Comparison of ENCODE assay signal across 8 mouse cellular contexts in the genomic region with DNA sequence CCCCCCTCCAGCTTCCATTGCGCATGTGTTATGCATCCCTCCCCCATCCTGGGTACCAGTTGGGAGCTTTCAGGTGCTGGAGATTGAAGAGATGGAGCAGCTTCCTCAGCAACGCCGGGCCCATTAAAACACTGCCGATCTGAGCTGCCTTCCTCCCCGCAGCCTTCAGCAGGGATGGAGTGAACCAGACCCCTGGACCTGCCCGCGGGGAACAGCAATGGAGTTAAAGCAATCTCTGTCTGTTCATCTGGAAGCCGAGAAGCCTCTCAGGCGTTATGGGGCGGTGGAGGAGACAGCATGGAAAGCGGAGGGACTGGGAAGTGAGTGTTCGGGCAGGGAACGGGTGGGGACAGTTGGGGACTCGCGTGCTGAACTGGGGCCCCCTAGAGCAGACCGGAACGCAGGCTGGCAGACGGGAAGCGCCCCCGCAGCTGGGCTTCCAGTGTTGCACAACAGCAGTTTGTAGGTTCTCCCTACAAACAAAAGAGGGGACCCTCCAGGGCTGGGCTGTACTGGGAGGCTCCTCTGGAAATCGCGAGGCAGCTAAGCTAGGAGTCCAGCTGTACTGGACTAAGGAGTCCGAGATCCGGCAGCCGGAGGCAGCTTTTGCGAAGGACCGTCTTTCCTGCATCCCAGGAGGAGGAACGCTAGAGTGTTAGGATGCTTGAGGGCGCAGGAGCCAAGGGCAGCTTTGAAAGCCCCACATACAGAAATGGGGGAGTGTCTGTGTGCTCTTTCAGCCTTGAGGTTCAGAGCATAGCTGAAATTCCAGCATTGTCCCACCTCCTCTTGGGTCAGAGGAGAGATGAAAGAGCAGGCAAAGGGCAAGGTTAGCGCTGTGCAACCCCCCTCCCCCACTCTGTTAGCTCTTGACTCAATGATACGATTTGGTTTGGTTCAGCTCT. TPM values are rescaled to one million over a fixed set of nuclear protein-coding genes. Genes with fewer than 3 reads are reported as not detected.
DNase-seq lines count a peak whose midpoint lies in the region; ATAC-seq and TF ChIP-seq lines count a peak whose summit lies in the region.

A gene (plus strand): TSS at position 31 of the 905 bp plus-strand sequence.
A gene (minus strand): TSS at position 315 of the 905 bp plus-strand sequence.

- WGBS in embryonic facial prominence, embryonic 14.5 days = under 1% methylated on average over 31 of the region's 31 CpGs
- WGBS in hindbrain, embryonic 15.5 days = under 1% methylated on average over 31 of the region's 31 CpGs
- under 1% methylated on average over 31 of the region's 31 CpGs for WGBS in midbrain, embryonic 15.5 days

- TF ChIP-seq CTCF in CH12.LX (conservative IDR thresholded peaks at IDR 0.05 in 1 of 2, IDR thresholded peaks at IDR 0.05 in 1 of 2; ENCODE audit: low read depth in 2 of 2, low read length in 2 of 2) = no peak

- peak within 1 kb of the TSS; percentile 16 for H3K4me2 ChIP-seq in CH12.LX (ENCODE audit: insufficient read depth, low read depth, poor library complexity, severe bottlenecking)
- H3K4me2 ChIP-seq in embryonic facial prominence, embryonic 14.5 days (ENCODE audit: low read depth, low read length) = peak within 1 kb of the TSS; percentile 66
- H3K4me2 ChIP-seq in hindbrain, embryonic 15.5 days = peak within 1 kb of the TSS; percentile 72
- peak within 1 kb of the TSS; percentile 59 for H3K4me2 ChIP-seq in midbrain, embryonic 15.5 days

- DNase-seq in CH12.LX (ENCODE audit: extremely low read depth) = no peak
- DNase-seq in adrenal gland, postnatal 25 days = peak; percentile 2
- peak; percentile 11 for DNase-seq in embryonic facial prominence, embryonic 14.5 days (ENCODE audit: low spot score)
- DNase-seq in left cerebral cortex, postnatal 10 days (ENCODE audit: extremely low spot score in 1 of 2, low spot score in 2 of 2) = peak; percentile 47 to 59
- DNase-seq in natural killer cell, adult 2 months (ENCODE audit: low spot score in 2 of 2) = no peak

- peak; percentile 77 for ATAC-seq in embryonic facial prominence, embryonic 14.5 days (ENCODE audit: low read depth)
- ATAC-seq in hindbrain, embryonic 15.5 days (ENCODE audit: low FRiP score, low read depth) = peak; percentile 92
- peak; percentile 92 for ATAC-seq in midbrain, embryonic 15.5 days (replicated peaks)
- no peak for ATAC-seq in erythroid progenitor cell, adult 5-6 weeks (replicated peaks; ENCODE audit: low FRiP score, poor library complexity, severe bottlenecking)

- in situ Hi-C loops in CH12.LX (cut with MboI; ENCODE audit: low pct_ligation_motif_present, low pct_unique_long_range_greater_than_20kb, low sequenced_read_pairs) = no loop called here

- no peak within 1 kb of the TSS for H3K9ac ChIP-seq in CH12.LX (ENCODE audit: insufficient read depth, low read depth)
- H3K9ac ChIP-seq in embryonic facial prominence, embryonic 14.5 days (ENCODE audit: low read depth, low read length) = peak within 1 kb of the TSS; percentile 53
- peak within 1 kb of the TSS; percentile 75 for H3K9ac ChIP-seq in hindbrain, embryonic 15.5 days
- peak within 1 kb of the TSS; percentile 84 for H3K9ac ChIP-seq in midbrain, embryonic 15.5 days

- TF ChIP-seq EP300 in CH12.LX (IDR thresholded peaks at IDR 0.05; ENCODE audit: low read length) = no peak

- no peaks in the 10 kb centered on the region for H3K4me1 ChIP-seq in CH12.LX (ENCODE audit: control insufficient read depth in 1 of 2, insufficient read depth in 2 of 2)
- no peaks in the 10 kb centered on the region for H3K4me1 ChIP-seq in embryonic facial prominence, embryonic 14.5 days (ENCODE audit: control insufficient read depth, insufficient read depth, low read length)
- peaks cover 23% of the 10 kb centered on the region for H3K4me1 ChIP-seq in hindbrain, embryonic 15.5 days (replicated peaks)
- H3K4me1 ChIP-seq in midbrain, embryonic 15.5 days = peaks cover 18% of the 10 kb centered on the region

- dilution Hi-C loops in CH12.LX (cut with MboI; ENCODE audit: extremely low pct_ligation_motif_present, extremely low pct_unique_long_range_greater_than_20kb, low sequenced_read_pairs) = no loop called here

- H3K9me3 ChIP-seq in CH12.LX (replicated peaks; ENCODE audit: low read length) = no peaks in the 10 kb centered on the region
- no peaks in the 10 kb centered on the region for H3K9me3 ChIP-seq in embryonic facial prominence, embryonic 14.5 days (ENCODE audit: control insufficient read depth, low read length)
- H3K9me3 ChIP-seq in hindbrain, embryonic 15.5 days = no peaks in the 10 kb centered on the region
- no peaks in the 10 kb centered on the region for H3K9me3 ChIP-seq in midbrain, embryonic 15.5 days

- intact Hi-C loops in left cerebral cortex, postnatal 10 days (cut with DNase I) = loop anchor here (5.0 to 10.0 kb wide), 2 partner anchors 78 to 95 kb away; no protein-coding TSS in a partner anchor

- H3K79me2 ChIP-seq in CH12.LX (replicated peaks; ENCODE audit: control insufficient read depth, extremely low read depth, insufficient read depth, poor library complexity, severe bottlenecking) = no peaks in the 10 kb centered on the region

- H3K27me3 ChIP-seq in CH12.LX (replicated peaks) = no peaks in the 10 kb centered on the region
- no peaks in the 10 kb centered on the region for H3K27me3 ChIP-seq in embryonic facial prominence, embryonic 14.5 days (replicated peaks; ENCODE audit: control insufficient read depth, insufficient read depth, low read length)
- H3K27me3 ChIP-seq in hindbrain, embryonic 15.5 days = no peaks in the 10 kb centered on the region
- no peaks in the 10 kb centered on the region for H3K27me3 ChIP-seq in midbrain, embryonic 15.5 days (replicated peaks)

- H3K36me3 ChIP-seq in CH12.LX (replicated peaks in 1 of 2; ENCODE audit: control insufficient read depth in 1 of 2, insufficient read depth in 1 of 2, low read length in 1 of 2) = no peaks in the 10 kb centered on the region
- no peaks in the 10 kb centered on the region for H3K36me3 ChIP-seq in embryonic facial prominence, embryonic 14.5 days (ENCODE audit: control insufficient read depth, insufficient read depth, low read length)
- H3K36me3 ChIP-seq in hindbrain, embryonic 15.5 days = no peaks in the 10 kb centered on the region
- no peaks in the 10 kb centered on the region for H3K36me3 ChIP-seq in midbrain, embryonic 15.5 days (replicated peaks)

- H3K27ac ChIP-seq in CH12.LX (ENCODE audit: insufficient read depth, low read depth) = no peak within 1 kb of the TSS
- 0 out of 2 replicates have a peak within 1 kb of the TSS, but pooled peaks have one; percentile 12 for H3K27ac ChIP-seq in embryonic facial prominence, embryonic 14.5 days (replicated peaks; ENCODE audit: low read depth, low read length)
- peak within 1 kb of the TSS; percentile 95 for H3K27ac ChIP-seq in hindbrain, embryonic 15.5 days (replicated peaks)
- H3K27ac ChIP-seq in midbrain, embryonic 15.5 days = peak within 1 kb of the TSS; percentile 93

- TF ChIP-seq RAD21 in CH12.LX (IDR thresholded peaks at IDR 0.05; ENCODE audit: low read depth, low read length) = no peak

- no peak within 1 kb of the TSS for H3K4me3 ChIP-seq in CH12.LX (replicated peaks in 1 of 3; ENCODE audit: low read depth in 2 of 3, low read length in 2 of 3, poor library complexity in 1 of 3)
- peak within 1 kb of the TSS; percentile 39 for H3K4me3 ChIP-seq in embryonic facial prominence, embryonic 14.5 days (ENCODE audit: low read depth, low read length)
- H3K4me3 ChIP-seq in hindbrain, embryonic 15.5 days = peak within 1 kb of the TSS; percentile 78
- peak within 1 kb of the TSS; percentile 58 for H3K4me3 ChIP-seq in midbrain, embryonic 15.5 days

- no peak for TF ChIP-seq POLR2A in CH12.LX (IDR thresholded peaks at IDR 0.05; ENCODE audit: low read depth, low read length)

TF ChIP-seq in CH12.LX, 34 proteins besides CTCF, POLR2A, EP300 and RAD21 (continues in another document):
- no peak for TF ChIP-seq TBP (conservative IDR thresholded peaks at IDR 0.05; ENCODE audit: low read depth, low read length)
- no peak for TF ChIP-seq GABPA (IDR thresholded peaks at IDR 0.05; ENCODE audit: insufficient replicate concordance, low read depth, low read length)
- no peak for TF ChIP-seq CHD1 (IDR thresholded peaks at IDR 0.05; ENCODE audit: low read depth, low read length)
- TF ChIP-seq MAZ (IDR thresholded peaks at IDR 0.05; ENCODE audit: low read depth, low read length) = no peak
- no peak for TF ChIP-seq CHD2 (IDR thresholded peaks at IDR 0.05; ENCODE audit: low read length)
- no peak for TF ChIP-seq MYC (IDR thresholded peaks at IDR 0.05; ENCODE audit: low read depth, low read length)
- TF ChIP-seq TCF12 (IDR thresholded peaks at IDR 0.05; ENCODE audit: low read depth, low read length) = no peak
- no peak for TF ChIP-seq RCOR1 (conservative IDR thresholded peaks at IDR 0.05; ENCODE audit: low read depth, low read length)
- no peak for TF ChIP-seq MAX (IDR thresholded peaks at IDR 0.05; ENCODE audit: low read length)
- no peak for TF ChIP-seq PAX5 (IDR thresholded peaks at IDR 0.05; ENCODE audit: low read length)
- no peak for TF ChIP-seq USF1 (IDR thresholded peaks at IDR 0.05; ENCODE audit: low read depth, low read length)

RNA-seq across cellular contexts. Expression of the first gene that starts in this region (rescaled TPM):
- not detected in 2 replicates for total RNA-seq in CH12.LX (2012; rRNA removed)
- total RNA-seq in CH12.LX (2014; rRNA removed) = not detected in 2 replicates
- polyA plus RNA-seq in CH12.LX (2012; ENCODE audit: insufficient read length, low read depth) = not detected in 2 replicates
- 1.5 and 1.9 TPM in 2 replicates for total RNA-seq in adrenal gland, postnatal 25 days (2021)
- polyA plus RNA-seq in embryonic facial prominence, embryonic 14.5 days (2014; fragmentation: Nextera tagmentation; extraction: Ambion mirVana) = 5.1 and 5.5 TPM in 2 replicates
- 163 and 189 TPM in 2 replicates for polyA plus RNA-seq in hindbrain, embryonic 15.5 days (2015; fragmentation: Nextera tagmentation; extraction: Ambion mirVana)
- 100 to 1,000 TPM; 292 to 312 TPM for total RNA-seq in left cerebral cortex, postnatal 10 days (2021)
- polyA plus RNA-seq in midbrain, embryonic 15.5 days (2015; fragmentation: Nextera tagmentation; extraction: Ambion mirVana) = 194 and 201 TPM in 2 replicates
- not detected in 2 replicates for total RNA-seq in erythroid progenitor cell, adult 5-6 weeks (2015; ENCODE audit: low replicate concordance)
- not detected in 2 replicates for total RNA-seq in erythroid progenitor cell, adult 5-6 weeks (2017; ENCODE audit: low replicate concordance)

RNA-seq across cellular contexts. Expression of the second gene that starts in this region (rescaled TPM):
- total RNA-seq in CH12.LX (2012; rRNA removed) (not detected in 2 replicates), CH12.LX (2014; rRNA removed) (not detected in 2 replicates)
- polyA plus RNA-seq in CH12.LX (2012; ENCODE audit: insufficient read length, low read depth) = not detected in 2 replicates
- total RNA-seq in adrenal gland, postnatal 25 days (2021) = 0.94 TPM in 1 of 2 replicates, not detected in the other
- not detected in 2 replicates for polyA plus RNA-seq in embryonic facial prominence, embryonic 14.5 days (2014; fragmentation: Nextera tagmentation; extraction: Ambion mirVana)
- polyA plus RNA-seq in hindbrain, embryonic 15.5 days (2015; fragmentation: Nextera tagmentation; extraction: Ambion mirVana) = 0.72 and 0.91 TPM in 2 replicates
- total RNA-seq in left cerebral cortex, postnatal 10 days (2021) = 1 to 10 TPM in 1 of 2 experiments, under 1 TPM in 1; 0.75 to 2.5 TPM
- polyA plus RNA-seq in midbrain, embryonic 15.5 days (2015; fragmentation: Nextera tagmentation; extraction: Ambion mirVana) = 1.3 and 1.5 TPM in 2 replicates
- not detected in 2 replicates for total RNA-seq in erythroid progenitor cell, adult 5-6 weeks (2015; ENCODE audit: low replicate concordance)
- not detected in 2 replicates for total RNA-seq in erythroid progenitor cell, adult 5-6 weeks (2017; ENCODE audit: low replicate concordance)

Comparison
In these comparisons a context has a peak if more than half of its experiments do, and no peak if none do; other contexts are left out.
1. RNA of the first gene that starts in this region (total RNA-seq): 292 to 312 TPM in left cerebral cortex, postnatal 10 days; 1.5 to 1.9 TPM in adrenal gland, postnatal 25 days, not detected in CH12.LX and not detected in erythroid progenitor cell, adult 5-6 weeks; every median in the first group is over 100 times any median in the second.
2. RNA of the first gene that starts in this region (polyA plus RNA-seq): 194 to 201 TPM in midbrain, embryonic 15.5 days and 163 to 189 TPM in hindbrain, embryonic 15.5 days; 5.1 to 5.5 TPM in embryonic facial prominence, embryonic 14.5 days and not detected in CH12.LX; every median in the first group is over 10 times any median in the second.
3. DNase-seq: peak in adrenal gland, postnatal 25 days (single experiment), embryonic facial prominence, embryonic 14.5 days (single experiment) and left cerebral cortex, postnatal 10 days (2 of 2); none in CH12.LX (single experiment) and natural killer cell, adult 2 months (0 of 2).
4. H3K4me2 ChIP-seq: peak in every context shown above with its lines; median percentile 72 in hindbrain, embryonic 15.5 days; 66 in embryonic facial prominence, embryonic 14.5 days; 59 in midbrain, embryonic 15.5 days; 16 in CH12.LX.
5. H3K4me3 ChIP-seq: peak in embryonic facial prominence, embryonic 14.5 days (single experiment), hindbrain, embryonic 15.5 days (single experiment) and midbrain, embryonic 15.5 days (single experiment); none in CH12.LX (0 of 3).